Mouse (Mus musculus) CH12.LX (cell line): ENCODE results near the gene Tbc1d16. TPM values are rescaled to one million over a fixed set of nuclear protein-coding genes. Genes with fewer than 3 reads are reported as not detected.

Experiments
- DNase-seq: peaks from one replicate; pipeline ENCODE4 v3.0.0-alpha.2; 2013; ENCODE audit errors: extremely low read depth
- H3K27ac ChIP-seq: 2 replicates; pipeline ENCODE4 v1.5.1; 2012; ENCODE audit warnings: low read depth, mild to moderate bottlenecking, control low read depth, moderate library complexity; ENCODE audit not compliant: insufficient read depth
- H3K27me3 ChIP-seq: replicated peaks from 2 replicates; pipeline ENCODE3; 2012; ENCODE audit warnings: inconsistent platforms
- H3K36me3 ChIP-seq, 2 experiments: replicated peaks in 1 of 2; 2 replicates each; pipeline versions ENCODE3 to v1.6.1; 2012; ENCODE audit warnings: inconsistent platforms in 1 of 2, low read length in 1 of 2, mild to moderate bottlenecking in 1 of 2, mixed read lengths in 1 of 2, moderate library complexity in 1 of 2; ENCODE audit not compliant: control insufficient read depth in 1 of 2, insufficient read depth in 1 of 2
- H3K4me1 ChIP-seq, 2 experiments: 2 replicates each; pipeline ENCODE4 v1.6.1; 2012; ENCODE audit warnings: inconsistent platforms in 1 of 2, moderate library complexity in 1 of 2; ENCODE audit not compliant: insufficient read depth in 2 of 2, control insufficient read depth in 1 of 2
- H3K4me2 ChIP-seq: 2 replicates; pipeline ENCODE4 v1.6.1; 2012; ENCODE audit warnings: low read depth, mild to moderate bottlenecking, control low read depth; ENCODE audit not compliant: poor library complexity, insufficient read depth, severe bottlenecking
- H3K4me3 ChIP-seq, 3 experiments: fragments of 150-350 bp in 1 of 3; sonication (generic) in 1 of 3; replicated peaks in 1 of 3; 2 replicates each; pipeline versions ENCODE3 to v1.5.1; 2011 to 2012; ENCODE audit warnings: low read depth in 2 of 3, low read length in 2 of 3, mild to moderate bottlenecking in 2 of 3, moderate library complexity in 2 of 3, control low read depth in 1 of 3, improper control_type of control experiment in 1 of 3, inconsistent platforms in 1 of 3, mixed read lengths in 1 of 3; ENCODE audit not compliant: poor library complexity in 1 of 3
- H3K79me2 ChIP-seq: replicated peaks from 2 replicates; pipeline ENCODE4 v1.6.1; 2012; ENCODE audit warnings: mild to moderate bottlenecking, moderate library complexity; ENCODE audit not compliant: control insufficient read depth, poor library complexity, insufficient read depth, severe bottlenecking; ENCODE audit errors: extremely low read depth
- H3K9ac ChIP-seq: 2 replicates; pipeline ENCODE4 v1.6.1; 2012; ENCODE audit warnings: low read depth, mild to moderate bottlenecking, control low read depth, moderate library complexity; ENCODE audit not compliant: insufficient read depth
- H3K9me3 ChIP-seq: replicated peaks from 2 replicates; pipeline ENCODE3; 2012; ENCODE audit warnings: low read length, inconsistent platforms, mixed read lengths
- BHLHE40 ChIP-seq: IDR thresholded peaks from 2 replicates; pipeline ENCODE4 v1.6.1; 2011; ENCODE audit warnings: mild to moderate bottlenecking, low read depth, low read length, improper control_type of control experiment
- CHD2 ChIP-seq: IDR thresholded peaks from 2 replicates; pipeline ENCODE4 v1.6.1; 2011; ENCODE audit warnings: low read length, improper control_type of control experiment
- CTCF ChIP-seq, 2 experiments: IDR thresholded peaks in 1 of 2; conservative IDR thresholded peaks in 1 of 2; 2 replicates each; pipeline ENCODE4 v1.5.1; 2011 to 2012; ENCODE audit warnings: low read depth in 2 of 2, low read length in 2 of 2, improper control_type of control experiment in 1 of 2, inconsistent platforms in 1 of 2, mild to moderate bottlenecking in 1 of 2, moderate library complexity in 1 of 2
- E2F4 ChIP-seq: IDR thresholded peaks from 2 replicates; pipeline ENCODE4 v1.6.1; 2011; ENCODE audit warnings: low read depth, low read length, improper control_type of control experiment; ENCODE audit not compliant: insufficient replicate concordance
- HCFC1 ChIP-seq: IDR thresholded peaks from 2 replicates; pipeline ENCODE4 v1.6.1; 2012; ENCODE audit warnings: low read depth, mild to moderate bottlenecking, inconsistent platforms, low read length, improper control_type of control experiment
- IRF4 ChIP-seq: IDR thresholded peaks from 2 replicates; pipeline ENCODE4 v1.6.1; 2014; ENCODE audit warnings: low read depth, mild to moderate bottlenecking, inconsistent platforms, low read length, improper control_type of control experiment
- JUN ChIP-seq: IDR thresholded peaks from 2 replicates; pipeline ENCODE4 v1.6.1; 2011; ENCODE audit warnings: low read depth, mild to moderate bottlenecking, low read length, improper control_type of control experiment, moderate library complexity; ENCODE audit not compliant: insufficient read depth
- KAT2A ChIP-seq: IDR thresholded peaks from 2 replicates; pipeline ENCODE4 v1.6.1; 2012; ENCODE audit warnings: low read length, improper control_type of control experiment, inconsistent platforms; ENCODE audit not compliant: insufficient replicate concordance
- MXI1 ChIP-seq: IDR thresholded peaks from 2 replicates; pipeline ENCODE4 v1.6.1; 2011; ENCODE audit warnings: mild to moderate bottlenecking, low read depth, low read length, improper control_type of control experiment
- MYC ChIP-seq: IDR thresholded peaks from 2 replicates; pipeline ENCODE4 v1.6.1; 2011; ENCODE audit warnings: low read depth, mild to moderate bottlenecking, improper control_type of control experiment, low read length
- POLR2A ChIP-seq: IDR thresholded peaks from 2 replicates; pipeline ENCODE4 v1.6.1; 2011; ENCODE audit warnings: low read depth, mild to moderate bottlenecking, improper control_type of control experiment, low read length
- SIN3A ChIP-seq: IDR thresholded peaks from 2 replicates; pipeline ENCODE4 v1.6.1; 2012; ENCODE audit warnings: low read length, improper control_type of control experiment, inconsistent platforms
- SMC3 ChIP-seq: IDR thresholded peaks from 2 replicates; pipeline ENCODE4 v1.6.1; 2011; ENCODE audit warnings: low read depth, low read length, improper control_type of control experiment
- TCF12 ChIP-seq: IDR thresholded peaks from 2 replicates; pipeline ENCODE4 v1.6.1; 2014; ENCODE audit warnings: low read depth, mild to moderate bottlenecking, inconsistent platforms, low read length, improper control_type of control experiment
- ZKSCAN1 ChIP-seq: IDR thresholded peaks from 2 replicates; pipeline ENCODE4 v1.6.1; 2012; ENCODE audit warnings: low read depth, inconsistent platforms, low read length, improper control_type of control experiment, borderline replicate concordance
- ZNF384 ChIP-seq: IDR thresholded peaks from 2 replicates; pipeline ENCODE4 v1.6.1; 2012; ENCODE audit warnings: low read depth, low read length, improper control_type of control experiment, inconsistent platforms
- dilution Hi-C: fragments of 300-500 bp; cut with MboI; formaldehyde crosslinking; loops from 2 replicates; pipeline ENCODE4 v1.14.3; 2020; ENCODE audit warnings: low sequenced_read_pairs; ENCODE audit not compliant: extremely low pct_unique_long_range_greater_than_20kb, extremely low pct_ligation_motif_present
- in situ Hi-C: fragments of 300-500 bp; cut with MboI; formaldehyde crosslinking; loops from 3 replicates; pipeline ENCODE4 v1.14.3; 2019; ENCODE audit warnings: low sequenced_read_pairs, low pct_ligation_motif_present, low pct_unique_long_range_greater_than_20kb, mixed read lengths
- polyA plus RNA-seq: library from polyadenylated mRNA; unstranded; fragments of >175 nt; gene quantifications from 2 replicates; pipeline ENCODE4 v1.2.1, GENCODE M21; 2012; ENCODE audit warnings: low read depth; ENCODE audit not compliant: insufficient read length
- total RNA-seq, 2 experiments: library from RNA; depleted of rRNA; stranded (reverse); fragments of 300-350 nt in 1 of 2; fragments of >200 nt in 1 of 2; gene quantifications; 2 replicates each; pipeline ENCODE4 v1.2.3; 2012 to 2014

Gene Tbc1d16
- total and polyA plus RNA-seq, 3 experiments, result 0.79 to 15.9 (median 2.7) TPM

- dilution Hi-C loops (no loop called here), in situ Hi-C loops (no loop called here)
- Histone ChIP-seq H3K79me2 (no peaks in the 10 kb centered on the region), H3K4me3 (no peak overlapping the region), H3K4me2 (no peak overlapping the region), H3K9ac (no peak overlapping the region), H3K27me3 (no peaks in the 10 kb centered on the region), H3K36me3 (no peaks in the 10 kb centered on the region), H3K27ac (no peak overlapping the region), H3K9me3 (no peaks in the 10 kb centered on the region), H3K4me1 (peaks cover 63 to 86% of the 10 kb centered on the region in 2 experiments)
- TF ChIP-seq SIN3A (no peak), CHD2 (no peak), SMC3 (no peak), ZKSCAN1 (no peak), POLR2A (no peak)
- DNase-seq, result no peak
These were observed 103.8 kb downstream of the Tbc1d16 start for GRCm38 (mm10) chr11:119124536-119124935.

GRCm38 (mm10) chr11:119123522-119124319, 104.6 kb downstream of the Tbc1d16 start:
- DNase-seq, result no peak
- in situ Hi-C loops, result no loop called here
- H3K9ac ChIP-seq, result no peak overlapping the region
- no peaks in the 10 kb centered on the region for H3K9me3 ChIP-seq
- no peak overlapping the region for H3K4me2 ChIP-seq
- no peaks in the 10 kb centered on the region for H3K79me2 ChIP-seq
- no peak for TF ChIP-seq CTCF (conservative IDR thresholded peaks at IDR 0.05 in 1 of 2, IDR thresholded peaks at IDR 0.05 in 1 of 2; ENCODE audit: low read depth in 2 of 2, low read length in 2 of 2)
- no peak for TF ChIP-seq ZKSCAN1
- TF ChIP-seq E2F4, result no peak
- TF ChIP-seq MYC, result no peak
- no peak for TF ChIP-seq IRF4
- no peak overlapping the region for H3K27ac ChIP-seq
- no peaks in the 10 kb centered on the region for H3K27me3 ChIP-seq
- H3K4me3 ChIP-seq, result no peak overlapping the region
- H3K4me1 ChIP-seq, result peaks cover 57 to 84% of the 10 kb centered on the region in 2 experiments
- H3K36me3 ChIP-seq, result no peaks in the 10 kb centered on the region
- dilution Hi-C loops, result no loop called here

DNA sequence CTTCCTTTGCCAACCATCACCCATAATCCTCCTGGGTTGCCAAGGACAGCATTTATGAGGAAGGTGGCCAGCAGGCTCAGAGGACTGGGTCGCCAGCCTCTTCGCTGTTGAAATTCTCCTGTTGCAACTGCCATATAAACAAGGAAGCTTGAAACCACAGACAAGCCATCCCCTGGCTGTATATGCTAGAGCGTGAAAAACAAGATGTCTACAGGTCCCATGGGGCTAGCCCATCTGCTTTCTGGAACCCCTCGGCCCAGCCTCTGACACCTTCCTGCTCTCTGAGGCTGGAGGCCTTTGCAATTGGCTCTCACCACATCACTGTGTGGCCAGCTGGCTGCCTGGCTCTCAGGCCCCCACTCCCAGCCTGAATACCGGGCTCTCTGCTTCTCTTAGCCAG, 105.9 kb downstream of the Tbc1d16 start:
- peaks cover 55 to 80% of the 10 kb centered on the region in 2 experiments for H3K4me1 ChIP-seq
- H3K79me2 ChIP-seq, result no peaks in the 10 kb centered on the region
- H3K4me3 ChIP-seq, result no peak overlapping the region
- no peak overlapping the region for H3K9ac ChIP-seq
- no peak overlapping the region for H3K4me2 ChIP-seq
- TF ChIP-seq ZKSCAN1 (no peak), POLR2A (no peak), TCF12 (no peak), HCFC1 (no peak), JUN (no peak), MXI1 (no peak), ZNF384 (no peak), SMC3 (no peak), BHLHE40 (no peak), KAT2A (no peak)
- dilution Hi-C loops (no loop called here), in situ Hi-C loops (no loop called here)
- no peak for DNase-seq
- H3K9me3 ChIP-seq, result no peaks in the 10 kb centered on the region
- no peak overlapping the region for H3K27ac ChIP-seq
- no peaks in the 10 kb centered on the region for H3K36me3 ChIP-seq
- H3K27me3 ChIP-seq, result no peaks in the 10 kb centered on the region
